Mouse (Mus musculus) gastrocnemius, postnatal 14 days (tissue): Measurements from ENCODE around the gene Itpr2. TPM values are rescaled to one million over a fixed set of nuclear protein-coding genes. Genes with fewer than 3 reads are reported as not detected.

Experiments
- DNase-seq: peaks from one replicate; pipeline ENCODE4 v3.0.0; 2021; ENCODE audit warnings: mixed read lengths
- intact Hi-C: fragments of 180-260 bp; cut with DNase I; formaldehyde crosslinking; loops from one replicate; pipeline ENCODE4 v1.15.1; 2025; ENCODE audit warnings: low total_unique reads
- total RNA-seq, 2 experiments: library from RNA; stranded (reverse); gene quantifications; 2 replicates each; pipeline ENCODE4 v1.2.3; 2021

Gene Itpr2
- total RNA-seq, 2 experiments from 2014 or later = 9.1 to 14.6 TPM

- no peak for DNase-seq
- intact Hi-C loops = no loop called here
Measured at GRCm38 (mm10) chr6:146388010-146388409, 114.0 kb downstream of the Itpr2 start.

DNA sequence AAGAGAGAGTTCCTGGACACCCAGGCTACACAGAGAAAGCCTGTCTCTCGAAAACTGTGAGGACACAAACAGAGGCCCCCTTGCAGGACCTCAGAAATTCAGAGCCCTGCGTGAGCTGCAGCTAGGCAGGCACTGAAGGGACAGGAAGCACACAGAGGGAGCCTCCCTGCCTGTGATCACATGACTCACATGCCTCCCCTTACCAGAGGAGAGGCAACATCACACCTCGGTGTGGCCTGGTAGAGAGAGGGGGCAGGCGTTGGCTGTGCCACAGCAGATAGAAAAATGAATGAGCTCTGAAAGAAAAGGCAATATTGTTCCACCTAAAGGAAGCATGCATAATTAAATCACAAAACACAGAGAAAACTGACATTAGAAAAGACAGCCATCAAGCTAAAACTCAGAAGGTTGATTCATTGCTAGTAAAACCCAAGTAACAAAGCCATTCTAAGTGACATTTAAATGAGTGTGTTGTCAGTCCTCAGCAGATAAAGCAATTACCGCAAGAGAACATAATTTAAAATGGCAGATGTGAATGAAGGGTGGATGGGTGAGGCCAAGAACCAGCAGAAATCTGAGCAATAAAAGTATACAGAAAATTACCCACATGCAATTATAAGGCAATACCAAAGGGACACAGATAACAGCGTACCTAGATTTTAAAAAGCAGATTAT lies 114.8 kb downstream of the Itpr2 start:
- intact Hi-C loops = no loop called here
- DNase-seq = no peak

DNA sequence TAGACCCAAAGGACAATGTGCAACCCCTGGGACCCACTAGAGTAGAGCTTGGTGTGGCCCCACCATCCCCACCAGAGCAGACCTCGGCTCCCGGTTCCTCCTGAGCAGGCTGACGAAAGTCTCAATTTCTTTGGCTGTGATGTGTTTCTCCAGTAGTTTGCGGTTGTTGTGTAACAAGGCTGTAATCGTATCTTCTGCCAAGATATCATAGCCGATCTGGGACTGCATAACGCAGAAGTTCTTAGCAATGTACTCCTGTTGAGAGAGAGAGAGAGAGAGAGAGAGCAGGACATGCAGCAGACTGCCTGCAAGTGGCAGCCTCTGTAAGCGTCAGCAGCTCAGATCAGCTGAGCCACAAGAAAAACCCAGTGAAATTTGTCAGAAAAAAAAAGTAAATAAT lies 122.8 kb downstream of the Itpr2 start:
- intact Hi-C loops = no loop called here
- no peak for DNase-seq

DNA sequence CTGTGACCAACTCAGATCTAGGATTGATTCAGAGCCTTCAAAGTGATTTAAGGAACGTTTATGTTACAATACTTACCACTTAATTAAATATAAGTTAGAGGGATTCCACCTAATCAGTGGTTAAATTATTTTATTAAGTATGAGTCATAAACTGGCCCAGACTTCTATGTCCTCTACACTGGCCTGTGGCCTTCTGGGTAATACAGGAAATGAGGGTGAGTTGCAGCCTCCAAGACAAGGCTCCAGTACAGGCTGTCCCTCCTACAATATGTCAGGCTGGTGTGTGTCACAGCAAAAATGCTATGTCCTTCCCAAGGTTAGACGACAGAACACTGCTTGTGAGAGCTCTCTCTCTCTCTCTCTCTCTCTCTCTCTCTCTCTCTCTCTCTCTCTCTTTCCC lies 130.5 kb downstream of the Itpr2 start:
- intact Hi-C loops = no loop called here

GRCm38 (mm10) chr6:146366180-146366579 lies 135.8 kb downstream of the Itpr2 start:
- no peak for DNase-seq
- intact Hi-C loops = no loop called here

More for the DNA sequence above, 130.5 kb downstream of the Itpr2 start:
- no peak for DNase-seq

- intact Hi-C loops = no loop called here
Measured at GRCm38 (mm10) chr6:146357911-146358310, 144.1 kb downstream of the Itpr2 start.

DNA sequence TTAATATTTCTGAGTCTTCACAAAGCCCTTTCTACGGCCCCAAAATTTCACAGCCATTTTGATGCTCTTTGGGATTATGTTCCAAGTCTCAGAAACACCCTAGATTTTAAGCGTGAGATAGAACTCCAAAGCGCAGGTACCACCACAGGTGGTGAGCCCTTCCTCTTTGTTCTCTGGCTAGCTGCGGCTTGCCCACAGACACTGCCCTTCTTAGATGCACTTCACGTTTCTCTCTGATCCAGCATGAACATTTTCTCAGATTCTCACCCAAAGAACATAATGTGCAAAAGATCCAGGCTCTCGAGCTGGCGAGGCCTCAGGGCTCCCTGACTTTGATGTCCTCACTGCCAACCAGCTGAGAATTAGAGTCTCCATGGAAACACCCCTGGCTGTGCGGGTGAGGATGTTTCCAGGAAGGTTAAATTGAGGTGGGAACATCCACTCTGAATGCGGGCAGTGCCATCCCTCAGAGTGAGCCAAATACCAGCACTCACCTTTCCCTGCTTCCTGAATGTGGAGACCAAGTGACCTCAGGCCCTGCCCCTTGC lies 149.7 kb downstream of the Itpr2 start:
- intact Hi-C loops = no loop called here
- DNase-seq = no peak

More at GRCm38 (mm10) chr6:146357911-146358310, 144.1 kb downstream of the Itpr2 start:
- peak; percentile 16 for DNase-seq

DNA sequence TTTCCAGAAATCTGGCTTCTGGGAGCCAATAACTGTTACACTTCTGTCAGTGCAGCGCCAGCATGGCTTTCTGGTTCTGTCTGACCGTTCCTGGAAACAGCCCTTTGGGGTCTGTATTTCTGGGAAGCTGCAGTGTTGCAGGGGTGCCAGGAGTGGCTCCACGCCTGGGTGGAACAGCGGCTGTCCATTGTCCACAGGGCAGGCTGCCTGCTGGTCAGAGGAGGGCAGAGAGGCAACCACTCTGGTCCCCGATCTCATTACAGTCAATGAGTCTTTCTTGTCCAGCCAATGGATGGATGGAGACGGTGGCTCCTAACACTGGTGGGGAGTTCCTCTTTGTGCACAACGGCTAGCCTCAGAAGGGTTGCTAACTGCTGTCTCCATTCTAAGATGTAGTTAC lies 150.2 kb downstream of the Itpr2 start:
- intact Hi-C loops = no loop called here
- no peak for DNase-seq

GRCm38 (mm10) chr6:146347568-146347967 lies 154.5 kb downstream of the Itpr2 start:
- intact Hi-C loops = loop anchor here (10.0 kb wide), 1 partner anchor 523 kb away; no protein-coding TSS in a partner anchor
- no peak for DNase-seq

DNA sequence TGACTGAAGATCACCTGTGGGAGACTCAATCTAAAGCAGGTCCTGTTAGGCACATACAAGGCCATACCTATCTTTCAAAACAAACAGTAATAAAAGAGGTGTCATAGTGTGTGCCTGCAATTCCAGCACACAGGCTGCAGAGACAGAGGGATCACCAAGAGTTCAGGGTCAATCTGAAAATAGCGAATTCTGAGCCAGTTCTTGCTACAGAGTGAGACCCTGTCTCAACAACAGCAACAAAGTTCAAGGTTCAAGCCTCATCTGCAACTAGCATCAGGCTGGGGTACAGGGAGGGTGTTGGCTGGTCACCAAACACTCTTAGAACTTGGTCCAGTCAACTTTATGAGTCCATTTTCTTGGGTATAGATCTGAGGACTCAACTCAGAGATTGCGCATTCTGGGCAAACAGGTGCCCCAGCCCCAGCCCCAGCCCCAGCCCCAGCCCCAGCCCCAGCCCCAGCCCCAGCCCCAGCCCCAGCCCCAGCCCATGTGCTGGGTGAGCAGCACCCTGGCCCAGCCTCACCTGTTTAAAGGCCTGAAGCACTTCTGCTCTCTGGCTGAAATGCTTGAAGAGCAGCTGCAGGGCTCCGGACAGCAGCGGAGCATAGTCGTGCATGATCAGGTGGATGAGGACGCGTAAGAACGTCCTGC lies 155.4 kb downstream of the Itpr2 start:
- no peak for DNase-seq
- intact Hi-C loops = loop anchor here (10.0 kb wide), 1 partner anchor 522 kb away; no protein-coding TSS in a partner anchor

GRCm38 (mm10) chr6:146344732-146345131 lies 157.3 kb downstream of the Itpr2 start:
- no peak for DNase-seq
- intact Hi-C loops = loop anchor here (10.0 kb wide), 1 partner anchor 520 kb away; no protein-coding TSS in a partner anchor

- no peak for DNase-seq
- intact Hi-C loops = loop anchor here (10.0 kb wide), 1 partner anchor 519 kb away; no protein-coding TSS in a partner anchor
Measured at GRCm38 (mm10) chr6:146343671-146344384, 158.2 kb downstream of the Itpr2 start.

DNA sequence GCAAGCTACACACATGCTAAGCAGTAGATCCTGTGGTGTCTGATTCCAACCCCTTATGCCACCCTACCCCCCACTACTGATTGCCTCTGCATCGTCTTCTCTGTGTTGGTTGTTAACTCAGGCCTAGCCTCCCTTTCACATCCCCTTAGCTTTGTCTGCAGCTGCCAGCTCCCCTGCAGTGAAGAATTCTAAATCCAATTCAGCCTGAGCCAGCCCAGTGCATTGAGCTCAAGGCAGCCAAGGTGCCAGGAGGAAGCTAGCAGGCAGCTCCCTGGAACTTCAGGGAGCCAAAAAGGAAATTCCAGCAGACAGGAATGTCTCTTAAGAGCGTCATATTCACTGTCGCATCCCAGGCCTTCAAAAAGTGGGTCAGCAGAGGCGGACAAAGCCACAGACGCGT lies 159.0 kb downstream of the Itpr2 start:
- intact Hi-C loops = loop anchor here (10.0 kb wide), 1 partner anchor 518 kb away; no protein-coding TSS in a partner anchor
- DNase-seq = no peak

DNA sequence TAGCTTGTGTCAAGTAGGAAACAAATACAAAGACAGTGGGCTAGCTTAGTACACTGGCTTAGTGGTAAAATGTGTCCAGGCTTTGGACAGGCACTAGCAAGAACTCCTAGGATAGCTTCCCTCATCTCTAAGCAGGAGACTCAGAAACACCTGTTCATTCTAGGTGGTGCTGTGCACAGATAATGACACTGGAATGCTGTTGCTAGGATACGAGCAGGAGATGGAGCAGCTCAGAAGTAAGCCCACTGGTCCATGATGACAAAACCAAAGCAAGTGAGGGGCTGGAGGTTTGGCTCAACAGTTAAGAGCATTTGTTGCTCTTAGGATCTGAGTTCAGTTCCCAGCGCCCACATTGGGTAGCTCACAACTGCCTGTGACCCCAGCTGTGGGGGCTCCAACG lies 160.1 kb downstream of the Itpr2 start:
- DNase-seq = no peak
- intact Hi-C loops = loop anchor here (10.0 kb wide), 1 partner anchor 517 kb away; no protein-coding TSS in a partner anchor

DNA sequence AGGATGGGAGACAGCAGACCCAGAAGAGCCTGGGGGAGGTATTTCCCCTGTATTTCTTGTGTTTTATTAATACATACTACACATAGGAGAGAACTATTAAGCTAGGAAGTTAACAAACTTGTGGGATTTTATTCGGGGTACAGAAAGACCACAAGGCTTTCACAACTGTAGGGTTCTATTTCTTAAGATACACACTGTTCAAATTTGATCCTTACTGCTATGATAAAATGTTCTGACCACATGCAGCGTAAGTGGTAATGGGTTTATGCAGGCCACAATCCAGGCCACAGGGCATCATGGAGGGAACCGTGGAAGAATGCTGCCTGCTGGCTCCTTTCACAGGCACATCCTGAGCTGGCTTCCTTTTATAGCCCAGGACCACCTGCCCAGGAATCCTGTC lies 160.6 kb downstream of the Itpr2 start:
- intact Hi-C loops = loop anchor here (10.0 kb wide), 1 partner anchor 517 kb away; no protein-coding TSS in a partner anchor

DNA sequence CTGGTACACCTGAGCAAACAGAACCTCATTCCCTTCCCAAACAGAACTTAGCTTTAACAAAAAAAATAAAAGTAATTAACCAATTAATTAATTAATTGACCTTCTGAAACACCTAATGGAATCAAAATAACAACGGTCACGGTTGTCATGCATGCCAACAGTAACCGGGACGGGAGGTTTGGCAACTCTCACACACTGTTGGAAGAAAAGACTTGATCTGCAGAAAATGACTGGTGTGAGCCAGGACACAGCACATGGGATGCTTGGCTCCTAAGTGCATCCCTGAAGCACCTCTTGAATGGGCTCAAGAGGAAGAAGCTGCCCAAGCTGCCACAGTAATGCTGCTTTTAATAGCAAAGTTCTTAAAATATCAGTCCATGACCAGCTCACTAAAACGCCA lies 161.1 kb downstream of the Itpr2 start:
- intact Hi-C loops = loop anchor here (10.0 kb wide), 1 partner anchor 516 kb away; no protein-coding TSS in a partner anchor
- no peak for DNase-seq

More for the DNA sequence above, 160.6 kb downstream of the Itpr2 start:
- no peak for DNase-seq

DNA sequence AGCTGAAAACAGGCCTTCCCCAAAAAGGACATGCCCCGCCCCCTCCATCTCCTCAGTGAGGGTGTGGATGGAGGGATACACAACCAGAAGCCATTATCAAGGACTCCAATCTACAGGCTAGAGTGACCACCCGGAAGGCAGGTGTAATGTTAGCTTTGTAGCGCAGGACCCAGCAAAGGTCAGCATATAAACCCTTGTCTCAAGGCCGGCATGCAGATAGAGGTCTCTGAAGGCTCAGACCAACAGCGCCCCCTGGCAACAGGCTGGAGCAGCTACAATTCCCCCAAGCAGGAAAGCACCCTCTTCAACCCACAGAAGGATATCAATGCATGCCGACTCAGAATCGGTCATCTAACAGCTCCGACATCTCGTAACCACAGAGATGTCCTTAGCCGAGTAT lies 162.2 kb downstream of the Itpr2 start:
- intact Hi-C loops = loop anchor here (10.0 kb wide), 1 partner anchor 515 kb away; no protein-coding TSS in a partner anchor
- peak; percentile 69 for DNase-seq

GRCm38 (mm10) chr6:146337237-146337636 lies 164.8 kb downstream of the Itpr2 start:
- intact Hi-C loops = no loop called here
- DNase-seq = no peak

GRCm38 (mm10) chr6:146335191-146335590 lies 166.8 kb downstream of the Itpr2 start:
- intact Hi-C loops = no loop called here
- no peak for DNase-seq

DNA sequence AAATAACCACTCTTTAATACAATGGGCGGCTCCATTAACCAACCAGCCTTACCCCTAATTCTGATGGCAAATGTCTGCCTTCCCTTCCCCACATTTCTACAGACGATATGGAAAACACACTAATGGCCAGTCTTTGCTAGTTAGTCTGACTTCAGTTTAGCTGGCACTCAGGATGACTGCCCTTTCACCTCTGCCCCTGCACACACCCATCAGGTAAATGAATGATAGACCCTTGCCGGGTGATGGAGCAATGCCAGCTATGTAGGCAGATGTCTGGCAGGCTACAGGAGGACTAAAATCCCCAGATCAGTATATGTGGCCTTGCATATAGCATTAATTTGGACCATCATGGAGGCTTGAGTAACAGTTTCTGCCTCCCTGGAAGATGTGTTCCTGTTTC lies 168.5 kb downstream of the Itpr2 start:
- DNase-seq = no peak
- intact Hi-C loops = no loop called here
